Mouse (Mus musculus): ENCODE measurements at regions not wholly inside any gene's neighbourhood (a gene's known extent, or its start where the extent isn't known, plus 50 kb on each side); places are given as distances from the start of the nearest gene placed in this dataset.

GRCm38 (mm10) chr11:110716369-110716768 lies 251.5 kb upstream of the Kcnj16 start:
- DNase-seq = no peak

DNA sequence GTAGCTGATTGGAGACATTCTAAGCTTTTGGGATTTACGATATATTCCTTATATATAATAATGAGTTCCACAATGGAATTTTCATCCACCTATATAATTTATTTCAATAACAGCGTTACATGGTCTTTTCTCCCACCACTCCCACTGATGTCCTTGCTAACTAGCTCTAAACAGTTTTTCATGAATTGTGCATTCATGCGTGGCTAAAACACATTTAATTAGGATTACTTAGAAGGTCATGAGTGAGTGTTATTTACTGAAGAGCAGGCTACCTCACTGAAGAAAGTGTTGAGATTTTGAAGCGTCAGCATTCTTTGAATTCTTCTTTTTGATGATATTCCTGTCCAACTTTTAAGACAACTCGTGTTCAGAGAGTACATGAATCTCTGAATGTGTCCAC lies 245.1 kb upstream of the Kcnj16 start:
- DNase-seq = no peak

GRCm38 (mm10) chr11:110723971-110724370 lies 243.9 kb upstream of the Kcnj16 start:
- no peak for DNase-seq

- no peak for DNase-seq
Observed at GRCm38 (mm10) chr11:110727357-110727961, 240.4 kb upstream of the Kcnj16 start.

DNA sequence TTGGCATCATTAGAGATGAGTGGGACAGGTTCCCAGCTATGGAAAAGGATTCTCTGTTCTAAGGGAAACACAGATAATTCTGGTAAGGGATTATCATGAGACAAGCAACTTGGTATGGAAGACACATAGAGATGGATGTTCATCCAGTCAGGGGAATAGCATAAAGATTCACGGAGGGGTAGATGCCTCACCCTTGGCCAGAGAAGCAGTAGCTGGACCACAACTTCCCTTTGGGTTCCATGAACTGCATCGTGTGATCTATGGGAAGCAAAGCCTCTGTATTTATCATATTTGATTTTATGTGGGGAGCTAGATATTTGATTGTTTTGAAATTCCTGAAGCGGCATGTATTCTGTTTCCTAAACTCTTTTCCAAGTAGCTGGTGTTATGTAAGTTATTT lies 236.3 kb upstream of the Kcnj16 start:
- DNase-seq = no peak

- no peak for DNase-seq
Observed at GRCm38 (mm10) chr11:110774128-110774527, 193.7 kb upstream of the Kcnj16 start.

- DNase-seq = no peak
Observed at GRCm38 (mm10) chr11:110781492-110782276, 186.1 kb upstream of the Kcnj16 start.

- DNase-seq = no peak
Observed at GRCm38 (mm10) chr11:110789537-110789936, 178.3 kb upstream of the Kcnj16 start.

DNA sequence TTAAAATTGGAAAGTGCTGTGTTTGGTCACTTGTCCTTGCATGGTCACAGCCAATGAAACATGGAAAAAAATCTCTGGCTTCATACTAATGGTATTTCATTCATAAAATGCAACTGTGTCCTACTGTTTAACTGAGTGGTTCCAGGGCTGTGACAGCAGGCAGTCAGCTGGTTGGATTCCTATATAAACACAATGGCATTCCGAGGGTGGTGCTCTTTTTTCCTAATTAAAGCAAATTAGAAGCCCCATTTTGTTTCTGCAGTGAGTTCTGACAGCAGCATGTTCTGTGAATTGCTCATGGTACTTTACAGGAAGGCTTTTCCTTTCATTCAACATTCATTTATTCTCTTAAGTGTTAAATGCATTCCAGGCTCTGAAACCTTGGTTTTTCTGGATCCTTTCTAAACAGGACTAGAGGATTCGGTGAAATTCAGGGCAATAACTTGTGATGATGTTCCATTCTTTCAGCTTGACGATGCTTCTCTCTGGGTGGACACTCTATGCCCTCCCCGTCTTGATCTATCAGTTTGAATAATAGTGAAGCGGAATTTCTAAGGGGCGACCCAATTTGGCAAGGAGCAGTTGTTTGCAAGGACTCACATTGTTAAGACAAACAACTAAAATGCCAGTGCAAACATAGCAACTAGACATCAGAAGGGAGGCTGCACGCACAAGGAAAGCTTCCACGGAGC lies 167.8 kb upstream of the Kcnj16 start:
- no peak for DNase-seq

- no peak for DNase-seq
Observed at GRCm38 (mm10) chr11:110802013-110802412, 165.8 kb upstream of the Kcnj16 start.

DNA sequence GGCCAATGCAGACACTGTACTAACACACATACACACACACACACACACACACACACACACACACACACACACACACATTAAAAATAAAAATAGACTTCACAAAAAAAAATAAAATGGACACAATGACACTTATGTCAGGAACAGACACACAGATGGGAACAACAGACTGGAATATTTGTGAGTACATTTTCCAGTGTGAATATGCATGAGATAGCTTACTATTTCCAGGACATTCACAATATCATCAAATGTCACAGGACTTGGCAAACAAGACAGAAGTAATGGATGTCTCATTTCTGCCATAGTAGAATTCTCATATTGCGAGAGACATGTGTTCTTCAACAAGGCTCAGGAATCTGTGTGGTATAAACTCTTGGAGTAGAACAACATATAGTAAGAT lies 163.8 kb upstream of the Kcnj16 start:
- no peak for DNase-seq

- DNase-seq = no peak
Observed at GRCm38 (mm10) chr11:110813137-110813536, 154.7 kb upstream of the Kcnj16 start.

DNA sequence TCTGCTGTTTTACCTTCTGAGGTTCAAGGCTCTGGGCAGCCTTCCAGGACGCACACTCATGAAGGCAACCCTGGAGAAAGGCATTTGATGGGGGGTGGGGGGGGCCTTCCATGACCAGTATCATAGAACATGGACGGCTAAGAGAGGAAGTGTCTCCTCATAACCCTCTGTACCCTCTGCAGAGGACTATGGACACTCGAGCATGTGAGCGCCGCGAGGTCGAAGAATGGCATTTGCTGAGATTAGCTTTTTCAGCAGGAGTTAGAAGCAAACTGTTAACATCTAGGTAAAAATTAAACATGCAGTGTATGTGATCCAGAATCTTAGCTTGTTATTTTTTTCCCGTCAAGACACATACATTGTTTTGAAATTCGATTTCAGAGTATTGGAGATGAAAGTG lies 153.1 kb upstream of the Kcnj16 start:
- no peak for DNase-seq

DNA sequence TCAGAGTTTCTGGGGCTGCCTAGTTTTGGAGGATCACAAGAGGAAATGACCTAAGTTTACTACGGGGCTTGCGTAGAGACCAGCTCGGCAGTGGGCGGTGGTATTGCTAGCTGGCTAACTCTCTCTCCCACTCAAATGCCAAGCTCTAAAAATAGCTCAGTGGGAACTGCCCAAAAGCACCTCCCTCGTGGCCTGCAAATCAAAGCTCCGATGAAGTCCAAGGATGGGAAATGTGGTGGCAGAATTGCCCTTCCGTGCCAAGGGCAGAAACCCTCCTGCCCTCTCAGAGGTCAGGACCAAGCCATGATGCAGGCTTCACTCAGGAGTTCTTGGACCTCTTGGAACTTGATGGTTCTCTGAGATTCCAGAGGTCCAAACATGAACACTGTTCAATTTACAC lies 152.6 kb upstream of the Kcnj16 start:
- DNase-seq = no peak

- no peak for DNase-seq
Observed at GRCm38 (mm10) chr11:110828584-110828983, 139.2 kb upstream of the Kcnj16 start.

DNA sequence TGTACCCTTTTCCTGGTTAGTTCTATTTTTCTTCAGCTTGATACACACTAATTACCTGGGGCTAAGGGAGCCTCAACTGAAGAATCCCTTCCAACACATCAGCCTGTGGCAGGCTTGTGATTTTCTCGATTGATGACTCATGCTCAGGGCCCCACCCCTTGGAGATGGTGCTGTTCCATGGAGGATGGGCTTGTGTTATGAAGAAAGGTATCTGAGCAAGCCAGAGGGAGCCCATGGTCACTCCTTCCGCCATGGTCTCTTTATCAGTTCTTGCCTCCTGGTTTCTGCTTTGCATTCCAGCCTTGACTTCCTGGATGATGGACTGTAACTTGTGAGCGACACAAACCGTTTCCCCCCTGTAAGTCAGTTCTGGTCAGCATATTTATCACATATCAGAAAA lies 131.1 kb upstream of the Kcnj16 start:
- peak; percentile 26 for DNase-seq

DNA sequence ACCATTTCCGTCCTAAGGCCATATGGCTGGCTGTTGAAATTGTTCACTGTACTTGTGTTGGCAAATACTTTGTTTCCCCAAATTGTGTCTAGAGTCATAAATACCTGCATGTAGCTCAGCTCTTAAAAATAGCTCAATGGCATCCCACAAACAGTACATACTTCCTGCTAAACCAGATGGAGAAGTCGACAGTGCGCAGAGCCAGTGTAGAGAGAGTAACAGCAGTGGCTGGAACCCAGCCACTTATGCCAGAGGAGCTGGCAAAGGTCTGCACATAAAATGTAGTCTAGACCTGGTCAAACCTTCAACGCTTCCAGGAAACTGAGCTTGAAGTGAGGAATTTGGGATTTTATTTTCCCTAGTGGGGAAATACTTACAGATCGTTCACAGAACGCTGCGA lies 128.5 kb upstream of the Kcnj16 start:
- DNase-seq = no peak

DNA sequence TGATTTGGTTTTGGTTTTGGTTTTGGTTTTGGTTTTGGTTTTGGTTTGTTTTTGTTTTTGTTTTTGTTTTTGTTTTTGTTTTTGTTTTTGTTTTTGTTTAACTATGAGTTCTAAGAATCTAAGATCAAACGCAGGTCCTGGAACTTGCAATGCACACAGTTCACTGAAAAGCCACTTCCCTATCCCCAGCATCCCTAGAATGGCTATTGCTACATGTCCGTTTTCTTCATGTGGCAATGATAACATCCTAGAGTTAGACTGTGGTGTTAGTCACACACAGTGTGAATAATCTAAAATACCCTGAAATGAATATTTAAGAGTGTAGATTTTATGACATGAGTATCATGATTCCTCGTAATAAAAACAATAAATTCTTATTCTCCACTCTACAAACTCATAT lies 99.5 kb upstream of the Kcnj16 start:
- no peak for DNase-seq

DNA sequence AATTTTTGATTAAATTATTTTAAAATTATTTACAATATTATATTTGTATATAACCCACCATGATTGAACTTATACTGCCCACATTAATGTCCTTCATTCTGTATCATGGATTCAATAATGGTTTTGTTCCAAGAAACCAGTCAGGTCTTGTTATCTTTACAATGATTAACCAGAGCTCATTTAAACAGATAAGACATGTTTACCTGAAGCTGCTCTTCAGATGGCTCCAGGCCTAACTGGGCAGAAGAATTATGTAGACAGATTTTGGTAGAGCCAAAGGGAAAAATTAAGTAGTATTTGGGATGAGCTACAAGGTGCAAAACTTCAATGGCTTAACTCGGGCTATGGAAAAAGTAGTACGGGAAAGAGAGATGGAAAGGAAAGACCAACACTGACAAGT lies 97.7 kb upstream of the Kcnj16 start:
- no peak for DNase-seq

GRCm38 (mm10) chr11:110874626-110875025 lies 93.2 kb upstream of the Kcnj16 start:
- peak; percentile 10 for DNase-seq

GRCm38 (mm10) chr11:110880971-110881370 lies 86.9 kb upstream of the Kcnj16 start:
- DNase-seq = no peak

DNA sequence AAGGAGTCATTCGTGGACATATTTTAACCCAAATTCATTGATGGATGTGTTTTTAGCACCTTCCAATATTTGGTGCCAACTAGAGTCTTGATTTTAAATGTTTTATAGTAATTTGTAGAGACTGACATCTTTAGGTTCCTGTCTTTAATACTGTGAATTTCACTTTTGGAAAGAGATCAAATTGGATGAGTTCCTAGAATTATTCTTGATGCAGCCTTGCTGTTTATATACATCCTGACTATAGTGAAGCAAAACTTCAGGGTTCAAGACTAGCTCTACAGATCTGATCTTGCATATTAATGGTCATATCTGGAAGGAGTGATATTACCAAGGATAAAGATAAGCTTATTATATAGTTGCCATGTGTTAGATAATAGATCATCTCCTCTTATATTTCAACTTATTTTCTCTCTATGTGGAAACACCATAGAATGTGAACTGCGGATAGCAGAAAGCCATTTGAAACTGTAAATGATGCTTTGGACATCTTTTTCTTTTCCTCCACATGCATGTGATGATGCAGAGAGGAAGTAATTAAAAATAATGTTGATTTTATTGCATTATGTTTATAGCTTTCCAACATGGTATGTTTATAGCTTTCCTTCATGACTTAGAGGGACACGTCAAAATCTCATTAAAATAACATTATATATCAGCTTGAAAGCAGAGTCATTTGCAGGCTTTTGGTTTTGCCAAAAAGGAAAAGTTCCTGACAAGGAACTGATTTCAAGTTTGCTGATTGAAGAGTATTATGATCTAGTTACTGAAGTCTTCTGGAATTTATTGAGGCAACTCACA lies 78.3 kb upstream of the Kcnj16 start:
- DNase-seq = no peak

- no peak for DNase-seq
Observed at GRCm38 (mm10) chr11:110890411-110890810, 77.4 kb upstream of the Kcnj16 start.
